Mouse (Mus musculus) heart, embryonic 16.5 days (tissue): ENCODE data around the gene Mia2. TPM values are rescaled to one million over a fixed set of nuclear protein-coding genes. Genes with fewer than 3 reads are reported as not detected.
"Not testable (repeated sequence)": the region's sequence is repeated elsewhere in the genome, so short reads cannot be mapped to it uniquely, and the experiment has no call there.

ENCODE experiments used
- ATAC-seq: fragments of 200-750 bp; cut with Nextera tagmentation; replicated peaks from 2 replicates; pipeline ENCODE4 v1.8.0; 2017; ENCODE audit warnings: moderate number of reproducible peaks; ENCODE audit not compliant: insufficient read depth, low FRiP score; ENCODE audit errors: extremely low read depth
- H3K27ac ChIP-seq: fragments of 300-500 bp; sonication (generic); 2 replicates; pipeline ENCODE4 v1.5.1; 2014; ENCODE audit warnings: mild to moderate bottlenecking, low read length, control low read depth, moderate library complexity
- H3K27me3 ChIP-seq: fragments of 300-500 bp; sonication (generic); 2 replicates; pipeline ENCODE4 v1.6.1; 2014; ENCODE audit warnings: low read length, mixed read lengths; ENCODE audit not compliant: control insufficient read depth, insufficient read depth
- H3K36me3 ChIP-seq: fragments of 300-500 bp; sonication (generic); 2 replicates; pipeline ENCODE4 v1.6.1; 2014; ENCODE audit not compliant: control insufficient read depth, insufficient read depth
- H3K4me1 ChIP-seq: fragments of 300-500 bp; sonication (generic); 2 replicates; pipeline ENCODE4 v1.6.1; 2014; ENCODE audit warnings: low read length, mixed read lengths; ENCODE audit not compliant: control insufficient read depth, insufficient read depth
- H3K4me2 ChIP-seq: fragments of 300-500 bp; sonication (generic); 2 replicates; pipeline ENCODE4 v1.6.1; 2014; ENCODE audit warnings: low read depth, mild to moderate bottlenecking, control low read depth, low read length
- H3K4me3 ChIP-seq: fragments of 300-500 bp; sonication (generic); 2 replicates; pipeline ENCODE4 v1.5.1; 2014; ENCODE audit warnings: mild to moderate bottlenecking, control low read depth, low read length
- H3K9ac ChIP-seq: fragments of 300-500 bp; sonication (generic); 2 replicates; pipeline ENCODE4 v1.6.1; 2014; ENCODE audit warnings: low read length, control low read depth
- H3K9me3 ChIP-seq: fragments of 300-500 bp; sonication (generic); replicated peaks from 2 replicates; pipeline ENCODE4 v1.6.1; 2016; ENCODE audit warnings: low read length; ENCODE audit not compliant: control insufficient read depth
- WGBS: fragments of 180-500 bp; shearing (Covaris S2); extraction: QIAGEN DNeasy Blood & Tissue Kit; methylation state at CpG from one replicate; pipeline ENCODE4 v1.1.7; 2014; 5-methylcytosine and 5-hydroxymethylcytosine counted together
- microRNA-seq: library from miRNA; unstranded; fragments of <30 nt; microRNA quantifications from one replicate; pipeline ENCODE4, GENCODE M21; 2017
- polyA plus RNA-seq: library from polyadenylated mRNA; unstranded; fragments of >200 nt; fragmentation: Nextera tagmentation; extraction: Ambion mirVana; gene quantifications from 2 replicates; pipeline ENCODE4 v1.2.1, GENCODE M21; 2015

Mia2 gene
- polyA plus RNA-seq, 1 experiment from 2014 or later: 63.6 TPM

- Histone ChIP-seq H3K9ac (peak overlapping the region; percentile 85), H3K27me3 (no peaks in the 10 kb centered on the region), H3K4me2 (peak overlapping the region; percentile 73), H3K36me3 (no peaks in the 10 kb centered on the region), H3K9me3 (no peaks in the 10 kb centered on the region), H3K4me1 (peaks cover 14% of the 10 kb centered on the region), H3K4me3 (peak overlapping the region; percentile 85), H3K27ac (peak overlapping the region; percentile 97)
- peak; percentile 0; the same call in 1 of the 2 replicates for ATAC-seq
- WGBS: under 1% methylated on average over 68 of the region's 69 CpGs
These were observed 123.2 kb downstream of the Mia2 start for GRCm38 (mm10) chr12:59218640-59219321.

GRCm38 (mm10) chr12:59219325-59220225 lies 124.0 kb downstream of the Mia2 start, which contains the start of gene Fbxo33:
TSS of gene Fbxo33 (minus strand) at chr12:59219725.
- Histone ChIP-seq H3K9me3 (no peaks in the 10 kb centered on the region), H3K27me3 (no peaks in the 10 kb centered on the region), H3K4me2 (peak within 1 kb of the TSS; percentile 73), H3K27ac (peak within 1 kb of the TSS; percentile 97), H3K4me3 (peak within 1 kb of the TSS; percentile 85), H3K4me1 (peaks cover 14% of the 10 kb centered on the region), H3K9ac (peak within 1 kb of the TSS; percentile 85), H3K36me3 (no peaks in the 10 kb centered on the region)
- WGBS: under 1% methylated on average over 108 of the region's 109 CpGs
- ATAC-seq: peak; percentile 98

GRCm38 (mm10) chr12:59228401-59228800 lies 132.8 kb downstream of the Mia2 start:
- no peaks in the 10 kb centered on the region for H3K27me3 ChIP-seq
- 82% methylated on average over 5 of the region's 5 CpGs for WGBS
- no peak overlapping the region for H3K4me3 ChIP-seq
- no peaks in the 10 kb centered on the region for H3K9me3 ChIP-seq
- no peak overlapping the region for H3K4me2 ChIP-seq
- no peak for ATAC-seq
- H3K4me1 ChIP-seq: no peaks in the 10 kb centered on the region
- H3K27ac ChIP-seq: no peak overlapping the region
- H3K36me3 ChIP-seq: no peaks in the 10 kb centered on the region
- H3K9ac ChIP-seq: no peak overlapping the region

GRCm38 (mm10) chr12:59238434-59238833 lies 142.8 kb downstream of the Mia2 start:
- no peaks in the 10 kb centered on the region for H3K36me3 ChIP-seq
- 78% methylated on average over 5 of the region's 5 CpGs for WGBS
- H3K4me1 ChIP-seq: no peaks in the 10 kb centered on the region
- H3K4me2 ChIP-seq: no peak overlapping the region
- ATAC-seq: no peak
- no peak overlapping the region for H3K27ac ChIP-seq
- H3K27me3 ChIP-seq: no peaks in the 10 kb centered on the region
- H3K9me3 ChIP-seq: no peaks in the 10 kb centered on the region
- H3K9ac ChIP-seq: no peak overlapping the region
- no peak overlapping the region for H3K4me3 ChIP-seq

- H3K9me3 ChIP-seq, H3K4me2 ChIP-seq, H3K27ac ChIP-seq, H3K9ac ChIP-seq, H3K27me3 ChIP-seq, ATAC-seq, H3K4me1 ChIP-seq, H3K36me3 ChIP-seq, H3K4me3 ChIP-seq: not testable (repeated sequence)
- WGBS: 77% methylated on average over 8 of the region's 8 CpGs
These were observed 145.4 kb downstream of the Mia2 start for GRCm38 (mm10) chr12:59241031-59241430.

Small RNA genes within 50 kb of the gene (microRNA-seq; reads per million reads assigned to microRNA genes)
- not detected for gene Gm27284

Other genes with a start within 250 kb of the Mia2 start
- 55.5 and 63.7 TPM in 2 replicates for gene Sec23a, start 83.8 kb upstream of the Mia2 start, polyA plus RNA-seq
- 21.5 and 21.9 TPM in 2 replicates for gene Gemin2, start 82.4 kb upstream of the Mia2 start, polyA plus RNA-seq
- gene Trappc6b, start 34.3 kb upstream of the Mia2 start, polyA plus RNA-seq: 88.5 and 110 TPM in 2 replicates
- 61.6 and 76.5 TPM in 2 replicates for gene Pnn, start 28.9 kb upstream of the Mia2 start, polyA plus RNA-seq
- gene Fbxo33, start 123.9 kb downstream of the Mia2 start, polyA plus RNA-seq: 4.1 and 4.7 TPM in 2 replicates